Mouse (Mus musculus): ENCODE measurements around the gene Rps6ka2.
"Not testable (repeated sequence)": the region's sequence is repeated elsewhere in the genome, so short reads cannot be mapped to it uniquely, and the experiment has no call there.

The Rps6ka2 gene

GRCm38 (mm10) chr17:7168961-7169626 lies 821 bp upstream of the Rps6ka2 start:
- DNase-seq (ENCODE audit: extremely low read depth, low read depth, low spot score) = no peak

DNA sequence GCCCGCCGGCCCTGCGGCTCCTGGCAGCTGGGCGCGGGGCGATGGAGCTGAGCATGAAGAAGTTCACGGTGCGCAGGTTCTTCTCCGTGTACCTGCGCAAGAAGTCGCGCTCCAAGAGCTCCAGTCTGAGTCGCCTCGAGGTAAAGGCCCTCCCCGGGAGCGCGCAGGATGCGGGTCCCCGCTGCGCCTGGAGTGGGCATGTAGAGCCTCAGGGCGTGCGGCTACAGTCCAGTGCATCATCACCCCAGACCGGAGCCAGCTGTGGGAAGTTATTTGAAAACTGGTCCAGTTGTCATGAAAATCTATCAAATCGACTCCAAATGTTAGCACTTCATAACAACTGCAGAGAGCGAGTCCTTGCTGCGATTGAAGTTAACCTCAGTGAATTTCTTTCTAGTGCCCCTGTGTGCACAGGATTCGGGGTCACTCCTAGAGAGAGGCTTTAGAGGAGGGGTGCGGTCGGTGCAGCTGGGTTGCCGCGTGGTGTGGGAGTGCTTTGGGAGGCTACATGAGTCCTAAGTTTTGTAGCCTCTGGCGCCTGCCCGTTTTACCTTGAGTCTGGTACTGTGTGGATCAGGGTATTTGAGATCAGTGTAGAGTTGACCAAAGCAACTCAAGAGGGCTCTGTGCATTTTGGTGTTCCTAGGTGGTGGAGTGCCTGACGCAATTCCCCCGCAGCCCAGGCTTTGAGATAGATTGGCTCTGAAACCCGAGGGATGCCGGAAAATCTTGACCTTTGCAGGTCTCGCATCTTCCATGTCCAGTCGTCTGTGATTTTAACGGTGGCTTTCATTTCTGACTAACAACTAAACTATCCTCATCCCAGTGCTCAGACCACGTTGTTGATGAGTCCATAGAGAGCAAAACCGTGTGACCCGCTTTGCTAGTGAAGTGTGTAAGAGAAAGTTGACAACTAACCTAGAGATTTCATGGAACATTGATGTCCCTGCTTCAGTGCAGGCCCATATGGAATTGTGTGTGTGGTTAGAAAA lies 685 bp downstream of the Rps6ka2 start:
- DNase-seq (ENCODE audit: extremely low read depth, low read depth, low spot score) = no peak

GRCm38 (mm10) chr17:7173331-7174028 lies 3.6 kb downstream of the Rps6ka2 start:
- no peak for DNase-seq (ENCODE audit: extremely low read depth, low read depth, low spot score)

DNA sequence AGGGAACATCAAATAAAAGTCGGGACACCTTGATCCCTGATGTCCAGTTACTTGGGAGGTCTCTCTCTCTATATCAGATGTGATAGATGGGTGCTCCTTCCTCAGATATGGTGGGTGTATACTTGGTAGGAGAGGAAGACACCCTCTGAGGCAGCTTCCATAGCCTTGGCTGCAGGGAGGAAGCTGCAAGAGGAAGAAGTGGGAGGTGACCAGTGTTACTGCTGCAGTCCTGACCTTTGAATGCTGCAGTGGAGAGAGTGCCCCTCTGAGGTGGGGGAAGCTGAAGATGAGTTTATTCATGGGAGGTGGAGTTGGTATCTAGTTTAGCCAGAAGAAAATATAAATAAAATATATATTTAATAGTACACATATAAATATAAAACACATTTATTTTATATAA lies 5.4 kb downstream of the Rps6ka2 start:
- no peak for DNase-seq (ENCODE audit: extremely low read depth, low read depth, low spot score)

DNA sequence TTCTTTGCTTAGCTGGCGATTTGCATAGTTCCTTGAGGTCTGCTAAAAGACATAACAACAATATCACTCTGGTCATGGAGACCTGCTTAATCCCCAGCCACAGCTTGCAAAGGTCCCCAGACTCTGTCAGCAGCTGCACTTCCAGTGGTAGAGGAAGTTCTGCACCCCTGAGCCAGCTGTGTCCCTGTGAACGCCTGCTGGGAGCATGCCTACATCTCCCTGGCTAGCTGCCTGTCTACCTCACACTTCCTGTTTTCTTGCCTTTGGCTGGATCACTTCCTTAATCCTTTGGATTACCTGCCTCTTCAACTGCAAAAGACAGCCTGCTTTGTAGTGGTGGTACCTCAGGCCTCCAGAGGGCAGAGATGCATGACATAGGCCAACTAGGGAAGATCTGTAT lies 6.5 kb downstream of the Rps6ka2 start:
- DNase-seq (ENCODE audit: extremely low read depth, low read depth, low spot score) = no peak

DNA sequence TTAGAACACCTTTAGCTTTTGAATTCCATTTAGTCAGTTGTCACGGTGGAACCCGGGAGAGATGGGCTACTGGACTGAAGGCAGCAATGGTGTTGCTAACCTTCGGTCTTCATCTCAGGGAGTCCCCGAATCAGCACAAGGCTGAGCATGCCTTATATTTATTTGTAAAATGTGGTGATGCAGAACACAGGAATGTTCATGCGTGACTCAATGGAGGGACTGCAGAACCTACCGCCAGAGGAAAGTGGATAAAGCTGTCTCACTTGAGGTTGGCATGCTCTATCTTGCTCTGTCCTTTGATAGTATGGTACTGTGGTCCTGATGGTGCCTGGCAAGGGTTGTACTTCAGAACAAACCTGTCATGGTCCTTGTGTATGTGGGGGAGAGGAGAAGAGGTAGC lies 8.3 kb downstream of the Rps6ka2 start:
- no peak for DNase-seq (ENCODE audit: extremely low read depth, low read depth, low spot score)

GRCm38 (mm10) chr17:7182187-7182586 lies 12.3 kb downstream of the Rps6ka2 start:
- DNase-seq (ENCODE audit: extremely low read depth, low read depth, low spot score) = no peak

- DNase-seq (ENCODE audit: extremely low read depth, low read depth, low spot score) = not testable (repeated sequence)
These were observed 17.1 kb downstream of the Rps6ka2 start for GRCm38 (mm10) chr17:7187037-7187436.

- no peak for DNase-seq (ENCODE audit: extremely low read depth, low read depth, low spot score)
These were observed 19.5 kb downstream of the Rps6ka2 start for GRCm38 (mm10) chr17:7189425-7189824.

DNA sequence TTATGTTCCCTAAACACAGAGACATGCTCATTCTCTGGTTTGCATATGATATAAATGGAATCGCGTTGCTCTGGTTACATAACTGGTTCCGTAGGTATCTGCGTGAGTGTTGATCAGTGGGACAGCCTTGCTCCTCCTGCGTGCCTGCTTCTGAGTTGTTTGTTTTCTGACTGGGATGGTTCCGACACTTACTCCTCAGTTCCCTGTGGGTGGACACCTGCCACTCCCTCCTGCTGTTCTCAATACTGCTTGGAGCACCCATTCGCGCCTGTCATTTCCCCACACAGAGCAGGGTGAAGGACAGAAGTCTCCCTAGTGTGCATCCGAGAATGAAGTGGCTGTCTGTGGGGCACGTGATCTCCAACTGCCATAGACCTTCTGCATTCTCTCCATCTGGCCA lies 20.1 kb downstream of the Rps6ka2 start:
- DNase-seq (ENCODE audit: extremely low read depth, low read depth, low spot score) = no peak

DNA sequence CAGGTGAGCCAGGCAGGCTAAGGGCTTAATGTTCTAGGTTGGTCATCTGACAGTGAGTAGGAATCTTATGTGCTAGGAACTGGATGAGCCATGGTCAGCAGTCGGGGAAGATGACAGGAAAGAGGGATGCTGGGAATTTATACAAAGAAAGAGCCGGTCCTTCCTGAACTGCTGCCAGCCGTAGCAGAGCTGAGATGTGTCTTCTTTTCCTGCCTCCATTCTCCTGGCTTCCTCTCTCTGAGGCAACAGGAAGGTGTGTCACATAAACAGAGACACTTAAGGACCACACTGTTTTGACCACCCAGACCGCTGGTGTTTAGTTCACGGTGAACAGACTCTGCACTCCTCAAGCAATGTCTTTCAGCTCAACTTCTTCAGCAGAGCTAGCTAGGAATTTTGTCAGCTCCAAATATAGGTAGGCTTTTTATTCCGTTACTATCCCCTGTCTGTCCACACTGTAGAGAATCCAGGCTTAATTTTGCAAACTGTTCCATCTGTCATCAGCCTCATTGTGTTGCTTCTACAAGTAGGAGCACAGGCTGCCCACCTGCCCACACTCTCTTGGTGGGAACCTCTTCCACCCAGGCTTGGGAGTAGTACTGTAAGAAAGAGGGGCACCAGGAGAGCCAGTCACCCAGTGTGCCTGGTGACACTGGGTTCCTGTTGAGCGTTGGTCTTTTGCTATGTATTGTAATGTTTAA lies 24.4 kb downstream of the Rps6ka2 start:
- DNase-seq (ENCODE audit: extremely low read depth, low read depth, low spot score) = no peak

GRCm38 (mm10) chr17:7197121-7197925 lies 27.4 kb downstream of the Rps6ka2 start:
- DNase-seq (ENCODE audit: extremely low read depth, low read depth, low spot score) = no peak

- DNase-seq (ENCODE audit: extremely low read depth, low read depth, low spot score) = no peak
These were observed 35.0 kb downstream of the Rps6ka2 start for GRCm38 (mm10) chr17:7204771-7205406.

DNA sequence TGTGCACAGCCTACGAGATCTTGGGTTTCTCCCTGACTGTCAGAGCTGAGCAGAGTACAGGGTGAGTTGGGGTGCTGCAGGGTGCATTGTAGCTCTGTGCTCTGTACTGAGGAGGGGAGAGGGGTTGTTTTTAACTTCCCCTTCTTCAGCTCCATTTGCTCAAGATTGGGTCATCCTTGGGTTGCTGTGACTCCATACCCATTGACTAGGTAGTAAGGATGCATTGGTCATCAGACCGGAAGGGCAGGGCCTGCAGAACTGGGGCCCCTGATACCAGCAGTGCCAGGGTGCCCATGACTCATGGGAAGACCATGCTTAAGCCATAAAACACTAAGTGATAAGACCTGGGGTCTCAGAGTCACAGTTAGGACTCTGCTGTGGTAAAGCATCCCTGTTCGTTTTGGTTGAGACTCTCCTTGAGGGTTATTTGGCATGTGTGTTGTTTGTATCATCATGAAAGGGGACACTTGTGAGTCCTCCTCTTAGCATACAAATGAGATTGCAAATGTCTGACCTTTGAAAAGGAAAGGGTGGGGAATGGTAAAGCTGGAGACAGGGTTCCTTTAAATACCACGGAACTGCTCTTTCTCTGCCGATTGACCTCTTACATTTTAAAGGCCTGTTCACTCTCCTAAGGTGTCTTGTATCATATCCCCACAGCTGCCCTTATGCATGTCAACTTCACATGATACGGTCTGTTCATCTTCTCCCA lies 36.7 kb downstream of the Rps6ka2 start:
- DNase-seq (ENCODE audit: extremely low read depth, low read depth, low spot score) = no peak

- no peak for DNase-seq (ENCODE audit: extremely low read depth, low read depth, low spot score)
These were observed 40.7 kb downstream of the Rps6ka2 start for GRCm38 (mm10) chr17:7210648-7211047.

- DNase-seq (ENCODE audit: extremely low read depth, low read depth, low spot score) = no peak
These were observed 42.0 kb downstream of the Rps6ka2 start for GRCm38 (mm10) chr17:7211893-7212292.

DNA sequence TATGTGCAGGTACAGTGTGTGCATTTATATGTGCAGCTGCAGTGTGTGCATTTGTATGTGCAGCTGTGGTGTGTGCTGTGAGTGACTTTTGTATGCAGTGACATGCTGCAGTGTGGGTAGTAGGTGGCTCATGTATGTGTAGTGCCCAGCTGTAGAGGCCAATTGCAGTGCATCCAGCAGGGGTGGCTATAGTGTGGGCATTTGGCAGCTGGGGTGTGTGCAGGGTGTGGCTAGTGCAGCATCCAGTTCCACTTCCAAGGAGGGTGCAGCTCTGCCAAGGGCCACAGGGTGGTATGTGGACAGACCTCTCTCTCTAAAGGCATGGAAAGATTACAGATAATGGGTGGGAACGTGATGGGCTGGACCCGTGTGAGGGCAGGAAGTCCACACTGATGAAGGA lies 43.3 kb downstream of the Rps6ka2 start:
- no peak for DNase-seq (ENCODE audit: extremely low read depth, low read depth, low spot score)

- DNase-seq (ENCODE audit: extremely low read depth, low read depth, low spot score) = no peak
These were observed 44.1 kb downstream of the Rps6ka2 start for GRCm38 (mm10) chr17:7214061-7214460.

GRCm38 (mm10) chr17:7217791-7218329 lies 47.9 kb downstream of the Rps6ka2 start:
- DNase-seq (ENCODE audit: extremely low read depth, low read depth, low spot score) = no peak
